Mouse (Mus musculus): ENCODE data around the gene Olfr1355.
"Not testable (repeated sequence)": the region's sequence is repeated elsewhere in the genome, so short reads cannot be mapped to it uniquely, and the experiment has no call there.

The Olfr1355 gene

GRCm38 (mm10) chr10:78875240-78875639, at the start of gene Olfr1355:
Gene Olfr1355 (plus strand): TSS chr10:78875540.
- no peak for DNase-seq (ENCODE audit: low spot score in 2 of 2)

GRCm38 (mm10) chr10:78840456-78840855, 34.9 kb upstream of the Olfr1355 start:
- not testable (repeated sequence) for DNase-seq (ENCODE audit: low spot score in 2 of 2)

GRCm38 (mm10) chr10:78852066-78852465, 23.3 kb upstream of the Olfr1355 start, which contains the start of gene Olfr1356:
Gene Olfr1356 (minus strand): TSS chr10:78852166.
- no peak for DNase-seq (ENCODE audit: low spot score in 2 of 2)

GRCm38 (mm10) chr10:78912871-78913270, 37.5 kb downstream of the Olfr1355 start, which contains the start of gene Olfr1354:
Gene Olfr1354 (plus strand): TSS chr10:78913171.
- not testable (repeated sequence) for DNase-seq (ENCODE audit: low spot score in 2 of 2)
